Mouse (Mus musculus) liver, embryonic 11.5 days (tissue): ENCODE data around the gene Syt6. TPM values are rescaled to one million over a fixed set of nuclear protein-coding genes. Genes with fewer than 3 reads are reported as not detected.

Experiments used
- ATAC-seq: fragments of 200-750 bp; cut with Nextera tagmentation; replicated peaks from 2 replicates; pipeline ENCODE4 v1.8.0; 2017; ENCODE audit warnings: moderate number of reproducible peaks, mild to moderate bottlenecking, moderate TSS enrichment, moderate library complexity; ENCODE audit not compliant: low FRiP score
- DNase-seq: peaks from one replicate; pipeline ENCODE4 v3.0.0-alpha.2; 2017; ENCODE audit warnings: low spot score
- H3K27ac ChIP-seq: fragments of 300-500 bp; sonication (generic); 2 replicates; pipeline ENCODE4 v1.5.1; 2014; ENCODE audit warnings: mild to moderate bottlenecking, low read depth, low read length, control low read depth
- H3K27me3 ChIP-seq: fragments of 300-500 bp; sonication (generic); replicated peaks from 2 replicates; pipeline ENCODE4 v1.6.1; 2014; ENCODE audit warnings: low read length, mixed read lengths; ENCODE audit not compliant: control insufficient read depth, insufficient read depth
- H3K36me3 ChIP-seq: fragments of 300-500 bp; sonication (generic); 2 replicates; pipeline ENCODE4 v1.6.1; 2014; ENCODE audit warnings: mild to moderate bottlenecking, low read length, moderate library complexity, mixed read lengths; ENCODE audit not compliant: control insufficient read depth, insufficient read depth
- H3K4me1 ChIP-seq: fragments of 300-500 bp; sonication (generic); replicated peaks from 2 replicates; pipeline ENCODE4 v1.6.1; 2014; ENCODE audit warnings: low read length, mixed read lengths; ENCODE audit not compliant: control insufficient read depth, insufficient read depth
- H3K4me2 ChIP-seq: fragments of 300-500 bp; sonication (generic); 2 replicates; pipeline ENCODE4 v1.6.1; 2014; ENCODE audit warnings: mild to moderate bottlenecking, control low read depth, moderate library complexity
- H3K4me3 ChIP-seq: fragments of 300-500 bp; sonication (generic); 2 replicates; pipeline ENCODE4 v1.5.1; 2014; ENCODE audit warnings: low read depth, low read length, control low read depth
- H3K9ac ChIP-seq: fragments of 300-500 bp; sonication (generic); 2 replicates; pipeline ENCODE4 v1.6.1; 2014; ENCODE audit warnings: low read depth, low read length, control low read depth
- H3K9me3 ChIP-seq: fragments of 300-500 bp; sonication (generic); 2 replicates; pipeline ENCODE4 v1.6.1; 2016; ENCODE audit warnings: low read length, inconsistent platforms, mixed read lengths; ENCODE audit not compliant: control insufficient read depth
- WGBS: fragments of 180-500 bp; shearing (Covaris S2); extraction: QIAGEN DNeasy Blood & Tissue Kit; methylation state at CpG from one replicate; pipeline ENCODE4 v1.1.7; 2014; 5-methylcytosine and 5-hydroxymethylcytosine counted together
- polyA plus RNA-seq: library from polyadenylated mRNA; unstranded; fragments of >200 nt; fragmentation: Nextera tagmentation; extraction: Ambion mirVana; gene quantifications from 2 replicates; pipeline ENCODE4 v1.2.1, GENCODE M21; 2014

The Syt6 gene
- polyA plus RNA-seq, 1 experiment from 2014 or later = 0.32 TPM

DNA sequence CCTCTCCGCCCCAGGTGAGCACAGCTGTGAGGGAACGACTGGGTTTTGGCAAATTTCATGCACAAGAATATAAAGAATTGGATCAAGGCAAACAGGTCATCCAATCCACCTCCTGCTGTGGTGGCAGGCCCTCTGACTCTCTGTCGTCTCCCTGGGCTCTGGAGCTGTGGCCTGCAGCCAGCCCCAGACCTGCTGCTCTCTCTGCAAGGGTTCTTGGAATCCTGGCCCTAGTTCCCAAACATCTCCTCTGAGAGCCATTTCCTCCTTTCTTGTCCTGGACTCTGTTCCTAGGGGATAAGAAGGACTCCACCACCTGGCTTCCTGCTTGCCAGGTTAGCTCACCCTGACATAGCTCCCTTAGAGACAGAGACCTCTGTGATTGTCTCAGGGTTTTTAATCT, 7.8 kb upstream of the Syt6 start:
- 73% methylated on average over 3 of the region's 3 CpGs for WGBS
- H3K4me2 ChIP-seq = no peak overlapping the region
- H3K9ac ChIP-seq = no peak overlapping the region
- no peak for ATAC-seq
- H3K4me1 ChIP-seq = no peaks in the 10 kb centered on the region
- DNase-seq = no peak
- no peak overlapping the region for H3K27ac ChIP-seq
- H3K9me3 ChIP-seq = no peaks in the 10 kb centered on the region
- H3K36me3 ChIP-seq = no peaks in the 10 kb centered on the region
- H3K27me3 ChIP-seq = peaks cover 4% of the 10 kb centered on the region
- no peak overlapping the region for H3K4me3 ChIP-seq

GRCm38 (mm10) chr3:103572526-103572925, 2.5 kb upstream of the Syt6 start:
- Histone ChIP-seq H3K4me2 (no peak overlapping the region), H3K9ac (no peak overlapping the region), H3K27ac (no peak overlapping the region), H3K4me1 (no peaks in the 10 kb centered on the region), H3K9me3 (no peaks in the 10 kb centered on the region), H3K4me3 (no peak overlapping the region), H3K27me3 (peaks cover 57% of the 10 kb centered on the region), H3K36me3 (no peaks in the 10 kb centered on the region)
- 64% methylated on average over 4 of the region's 4 CpGs for WGBS
- DNase-seq = no peak
- ATAC-seq = no peak

DNA sequence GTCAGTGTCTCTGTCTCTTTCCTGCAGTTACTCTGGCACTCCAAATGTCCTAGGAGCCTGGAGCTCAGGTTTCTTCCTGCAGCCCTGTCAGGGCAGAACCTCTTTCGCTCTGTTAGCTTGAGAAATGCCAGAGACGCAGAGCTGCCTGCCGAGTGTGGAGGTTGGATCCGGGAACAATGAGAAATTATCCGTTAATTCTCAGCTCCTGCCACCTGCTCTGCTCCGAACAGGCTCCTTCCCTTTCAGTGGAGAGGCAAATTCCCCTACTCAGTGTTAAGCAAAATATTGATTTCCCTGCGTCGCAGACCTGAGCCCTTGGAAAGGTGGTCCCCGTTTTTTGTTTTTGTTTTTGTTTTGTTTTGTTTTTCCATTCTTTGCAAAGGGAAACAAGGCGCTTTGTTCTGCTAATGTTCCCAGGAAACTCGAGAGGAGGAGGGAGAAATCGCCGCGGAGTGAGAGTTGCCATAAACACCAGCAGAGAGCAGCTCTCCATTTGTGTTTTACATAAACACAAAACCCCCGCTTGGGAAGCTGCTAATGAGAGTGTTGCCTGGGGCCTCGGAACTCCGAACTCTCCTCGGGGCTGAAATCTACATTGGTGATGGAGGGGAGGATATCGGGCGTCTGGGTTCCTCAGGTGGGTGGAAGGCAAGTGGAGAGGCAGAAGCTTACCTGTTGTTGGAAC, 1.8 kb upstream of the Syt6 start:
- no peak overlapping the region for H3K9ac ChIP-seq
- no peak overlapping the region for H3K4me2 ChIP-seq
- no peak overlapping the region for H3K4me3 ChIP-seq
- H3K27me3 ChIP-seq = peaks cover 64% of the 10 kb centered on the region
- H3K36me3 ChIP-seq = no peaks in the 10 kb centered on the region
- WGBS = 5% methylated on average over 20 of the region's 20 CpGs
- no peaks in the 10 kb centered on the region for H3K4me1 ChIP-seq
- ATAC-seq (no peak), DNase-seq (no peak)
- H3K9me3 ChIP-seq = no peaks in the 10 kb centered on the region
- H3K27ac ChIP-seq = no peak overlapping the region

- H3K4me2 ChIP-seq = no peak overlapping the region
- DNase-seq (peak; percentile 78), ATAC-seq (no peak)
- WGBS = 1% methylated on average over 14 of the region's 14 CpGs
- H3K4me3 ChIP-seq = no peak overlapping the region
- no peaks in the 10 kb centered on the region for H3K9me3 ChIP-seq
- peaks cover 66% of the 10 kb centered on the region for H3K27me3 ChIP-seq
- no peaks in the 10 kb centered on the region for H3K4me1 ChIP-seq
- no peak overlapping the region for H3K9ac ChIP-seq
- H3K36me3 ChIP-seq = no peaks in the 10 kb centered on the region
- H3K27ac ChIP-seq = no peak overlapping the region
These were observed 1.3 kb upstream of the Syt6 start for GRCm38 (mm10) chr3:103573791-103574166.

DNA sequence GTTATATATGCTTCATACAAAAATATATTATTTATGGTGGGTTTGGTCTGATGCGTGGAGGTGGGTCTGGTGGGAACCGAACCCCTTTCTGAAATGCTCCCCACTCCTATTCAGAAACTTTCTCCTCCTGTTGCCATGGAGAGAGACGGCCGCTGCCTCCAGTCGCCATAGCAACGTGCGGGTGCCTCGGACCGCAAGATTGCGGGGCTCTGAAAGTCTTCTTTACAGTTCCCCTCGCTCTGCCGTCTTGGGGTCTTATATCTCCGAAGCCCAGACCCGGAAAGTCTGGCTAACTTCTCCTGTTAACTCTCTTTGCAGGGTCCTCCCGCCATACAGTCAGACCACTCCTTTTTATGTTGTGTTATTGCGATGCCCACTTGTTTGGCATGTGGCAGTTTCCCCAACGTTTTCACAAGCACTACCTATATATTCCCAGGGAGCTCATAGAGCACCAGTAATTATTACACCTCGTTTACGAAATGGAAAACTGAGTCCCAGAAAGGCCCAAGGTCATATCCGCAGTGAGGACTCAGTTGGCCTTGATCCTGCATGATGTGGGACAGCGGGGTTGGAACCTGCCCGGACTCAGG, 370 bp upstream of the Syt6 start:
- DNase-seq = no peak
- H3K4me2 ChIP-seq = no peak overlapping the region
- WGBS = 19% methylated on average over 22 of the region's 22 CpGs

GRCm38 (mm10) chr3:103575893-103576641, 1.0 kb downstream of the Syt6 start:
- DNase-seq (peak; percentile 39), ATAC-seq (no peak; the same call in 1 of the 2 replicates)
- Histone ChIP-seq H3K9me3 (no peaks in the 10 kb centered on the region), H3K4me2 (peak overlapping the region; percentile 66), H3K4me3 (peak overlapping the region; percentile 41), H3K27me3 (peaks cover 66% of the 10 kb centered on the region), H3K9ac (no peak overlapping the region), H3K27ac (no peak overlapping the region), H3K4me1 (no peaks in the 10 kb centered on the region), H3K36me3 (no peaks in the 10 kb centered on the region)
- WGBS = 4% methylated on average over 64 of the region's 69 CpGs

More for the DNA sequence above, 370 bp upstream of the Syt6 start:
- no peaks in the 10 kb centered on the region for H3K4me1 ChIP-seq
- no peak overlapping the region for H3K4me3 ChIP-seq
- H3K27me3 ChIP-seq = peaks cover 66% of the 10 kb centered on the region
- no peaks in the 10 kb centered on the region for H3K36me3 ChIP-seq
- no peaks in the 10 kb centered on the region for H3K9me3 ChIP-seq
- H3K9ac ChIP-seq = no peak overlapping the region
- H3K27ac ChIP-seq = no peak overlapping the region
- ATAC-seq = no peak

- 88% methylated on average over 17 of the region's 17 CpGs for WGBS
- no peaks in the 10 kb centered on the region for H3K36me3 ChIP-seq
- no peaks in the 10 kb centered on the region for H3K4me1 ChIP-seq
- H3K4me2 ChIP-seq = no peak overlapping the region
- no peaks in the 10 kb centered on the region for H3K27me3 ChIP-seq
- DNase-seq (no peak), ATAC-seq (no peak)
- H3K4me3 ChIP-seq = no peak overlapping the region
- H3K27ac ChIP-seq = no peak overlapping the region
- H3K9me3 ChIP-seq = no peaks in the 10 kb centered on the region
- no peak overlapping the region for H3K9ac ChIP-seq
These were observed 12.1 kb downstream of the Syt6 start for GRCm38 (mm10) chr3:103587136-103587535.

GRCm38 (mm10) chr3:103587672-103588071, 12.6 kb downstream of the Syt6 start:
- Histone ChIP-seq H3K4me1 (no peaks in the 10 kb centered on the region), H3K27me3 (no peaks in the 10 kb centered on the region), H3K4me3 (no peak overlapping the region), H3K36me3 (no peaks in the 10 kb centered on the region), H3K4me2 (no peak overlapping the region), H3K9ac (no peak overlapping the region), H3K27ac (no peak overlapping the region), H3K9me3 (no peaks in the 10 kb centered on the region)
- DNase-seq (no peak), ATAC-seq (no peak)
- 73% methylated on average over 5 of the region's 5 CpGs for WGBS
